Mouse (Mus musculus) heart, embryonic 15.5 days (tissue): ENCODE results near the gene Glod4. TPM values are rescaled to one million over a fixed set of nuclear protein-coding genes. Genes with fewer than 3 reads are reported as not detected.
"Not testable (repeated sequence)": the region's sequence is repeated elsewhere in the genome, so short reads cannot be mapped to it uniquely, and the experiment has no call there.

Experiments used
- ATAC-seq: fragments of 200-750 bp; cut with Nextera tagmentation; replicated peaks from 2 replicates; pipeline ENCODE4 v1.8.0; 2017; ENCODE audit warnings: low read depth, moderate TSS enrichment; ENCODE audit not compliant: insufficient number of reproducible peaks, insufficient read depth, low FRiP score
- H3K27ac ChIP-seq: fragments of 300-500 bp; sonication (generic); 2 replicates; pipeline ENCODE4 v1.5.1; 2015; ENCODE audit warnings: mild to moderate bottlenecking, inconsistent platforms
- H3K27me3 ChIP-seq: fragments of 300-500 bp; sonication (generic); 2 replicates; pipeline ENCODE4 v1.6.1; 2015; ENCODE audit warnings: inconsistent platforms
- H3K36me3 ChIP-seq: fragments of 300-500 bp; sonication (generic); 2 replicates; pipeline ENCODE4 v1.6.1; 2015; ENCODE audit warnings: mild to moderate bottlenecking, inconsistent platforms
- H3K4me1 ChIP-seq: fragments of 300-500 bp; sonication (generic); replicated peaks from 2 replicates; pipeline ENCODE4 v1.6.1; 2015; ENCODE audit warnings: inconsistent platforms
- H3K4me2 ChIP-seq: fragments of 300-500 bp; sonication (generic); 2 replicates; pipeline ENCODE4 v1.6.1; 2015; ENCODE audit warnings: inconsistent platforms, mild to moderate bottlenecking, moderate library complexity
- H3K4me3 ChIP-seq: fragments of 300-500 bp; sonication (generic); 2 replicates; pipeline ENCODE4 v1.5.1; 2015; ENCODE audit warnings: mild to moderate bottlenecking, inconsistent platforms
- H3K9ac ChIP-seq: fragments of 300-500 bp; sonication (generic); 2 replicates; pipeline ENCODE4 v1.6.1; 2015; ENCODE audit warnings: mild to moderate bottlenecking, inconsistent platforms
- H3K9me3 ChIP-seq: fragments of 300-500 bp; sonication (generic); replicated peaks from 2 replicates; pipeline ENCODE4 v1.6.1; 2016; ENCODE audit warnings: inconsistent platforms
- WGBS: fragments of 180-500 bp; shearing (Covaris S2); methylation state at CpG from one replicate; pipeline ENCODE4 v1.1.7; 2015; ENCODE audit warnings: mixed read lengths; 5-methylcytosine and 5-hydroxymethylcytosine counted together
- polyA plus RNA-seq: library from polyadenylated mRNA; unstranded; fragments of >200 nt; fragmentation: Nextera tagmentation; extraction: Ambion mirVana; gene quantifications from 2 replicates; pipeline ENCODE4 v1.2.1, GENCODE M21; 2015

Glod4 gene
- polyA plus RNA-seq, 1 experiment from 2014 or later, result 116 TPM

DNA sequence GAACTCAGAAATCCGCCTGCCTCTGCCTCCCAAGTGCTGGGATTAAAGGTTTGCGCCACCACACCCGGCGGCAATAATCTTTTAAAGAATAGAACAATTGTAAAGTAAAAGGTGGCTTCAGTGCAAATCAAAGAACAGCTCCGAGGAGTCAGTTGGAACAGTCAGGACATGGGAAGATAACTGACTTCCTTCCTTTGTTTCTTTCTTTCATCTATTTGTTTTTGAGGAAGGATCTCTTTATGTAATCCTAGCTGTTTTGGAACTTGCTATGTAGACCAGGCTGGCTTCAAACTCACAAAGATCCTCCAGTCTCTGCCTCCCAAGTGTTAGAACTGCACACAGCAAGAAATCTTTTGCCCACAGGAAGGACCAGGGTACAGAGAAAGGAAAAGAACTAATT, 18.9 kb downstream of the Glod4 start:
- Histone ChIP-seq H3K27me3 (no peaks in the 10 kb centered on the region), H3K9me3 (no peaks in the 10 kb centered on the region), H3K36me3 (peaks cover 39% of the 10 kb centered on the region), H3K4me2 (no peak overlapping the region), H3K27ac (no peak overlapping the region), H3K9ac (no peak overlapping the region), H3K4me1 (no peaks in the 10 kb centered on the region), H3K4me3 (no peak overlapping the region)
- 80% methylated on average over 5 of the region's 5 CpGs for WGBS
- no peak for ATAC-seq

DNA sequence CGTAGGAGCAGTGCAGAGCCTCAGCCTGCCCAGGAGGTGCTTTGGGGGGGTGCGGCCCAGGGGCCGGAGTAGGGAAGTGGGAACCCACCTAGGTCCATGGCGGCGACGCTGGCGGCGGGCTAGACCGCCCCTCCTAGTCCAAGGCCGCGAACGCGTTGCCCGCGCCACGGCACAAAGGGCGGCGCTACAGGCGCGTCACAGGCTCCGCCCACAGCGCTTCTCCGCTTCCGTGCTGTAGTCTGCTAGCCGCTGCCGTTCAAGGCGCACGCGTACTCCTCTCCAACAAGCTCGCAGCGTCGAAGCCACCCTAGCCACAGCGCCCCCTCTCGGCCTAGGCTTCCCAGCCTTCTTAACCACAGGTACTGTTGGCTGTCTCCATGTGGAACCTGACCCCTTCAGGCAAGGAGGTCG, 26.1 kb downstream of the Glod4 start, which contains the start of the genes Dbil5 and Gemin4:
TSS of gene Dbil5 (plus strand) at position 219 of the 411 bp plus-strand sequence.
TSS of gene Gemin4 (minus strand) at position 275 of the 411 bp plus-strand sequence.
- Histone ChIP-seq H3K27ac (peak within 1 kb of the TSS; percentile 88), H3K4me1 (peaks cover 8% of the 10 kb centered on the region), H3K4me3 (peak within 1 kb of the TSS; percentile 77), H3K9ac (peak within 1 kb of the TSS; percentile 87), H3K27me3 (no peaks in the 10 kb centered on the region), H3K36me3 (peaks cover 37% of the 10 kb centered on the region), H3K9me3 (no peaks in the 10 kb centered on the region), H3K4me2 (peak within 1 kb of the TSS; percentile 79)
- peak; percentile 97 for ATAC-seq
- WGBS, result under 1% methylated on average over 35 of the region's 35 CpGs

DNA sequence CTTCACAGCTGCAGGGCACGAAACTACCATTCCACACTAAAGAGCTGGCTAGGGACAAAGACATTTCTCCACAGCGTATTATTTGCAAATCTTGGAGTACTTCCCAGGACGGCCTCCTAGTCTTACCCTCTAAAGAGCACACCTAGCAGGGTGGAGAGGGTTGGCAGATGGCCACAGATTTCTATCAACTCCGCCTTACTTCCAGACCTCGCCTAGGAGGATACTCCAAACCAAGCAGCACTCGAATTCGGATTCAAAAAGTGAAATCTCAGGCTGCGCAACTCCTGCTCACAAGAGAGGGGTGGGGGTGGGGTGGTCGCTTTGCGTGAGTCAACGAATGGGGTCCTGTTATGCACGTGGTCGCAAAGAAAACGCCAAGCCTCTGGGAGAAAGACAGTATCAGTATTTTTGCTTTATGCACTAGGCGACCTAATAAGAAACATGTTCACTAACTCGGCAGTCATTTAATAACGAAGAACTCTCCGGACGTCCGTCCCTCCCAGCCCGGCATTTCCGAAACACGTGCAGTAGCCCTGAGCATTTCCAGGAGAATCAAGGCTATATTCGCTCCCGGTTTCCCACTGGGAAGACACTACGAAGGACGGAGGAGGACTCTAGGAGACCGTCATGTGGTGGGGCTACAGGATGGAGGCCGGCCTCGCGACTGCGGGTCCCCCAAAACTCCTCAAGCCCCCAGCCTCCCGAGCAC, 26.7 kb downstream of the Glod4 start:
- no peaks in the 10 kb centered on the region for H3K9me3 ChIP-seq
- WGBS, result 2% methylated on average over 33 of the region's 33 CpGs
- no peaks in the 10 kb centered on the region for H3K27me3 ChIP-seq
- peak overlapping the region; percentile 79 for H3K4me2 ChIP-seq
- H3K27ac ChIP-seq, result peak overlapping the region; percentile 88
- H3K4me1 ChIP-seq, result peaks cover 8% of the 10 kb centered on the region
- peak; percentile 21 for ATAC-seq
- peak overlapping the region; percentile 77 for H3K4me3 ChIP-seq
- H3K9ac ChIP-seq, result peak overlapping the region; percentile 87
- peaks cover 38% of the 10 kb centered on the region for H3K36me3 ChIP-seq

DNA sequence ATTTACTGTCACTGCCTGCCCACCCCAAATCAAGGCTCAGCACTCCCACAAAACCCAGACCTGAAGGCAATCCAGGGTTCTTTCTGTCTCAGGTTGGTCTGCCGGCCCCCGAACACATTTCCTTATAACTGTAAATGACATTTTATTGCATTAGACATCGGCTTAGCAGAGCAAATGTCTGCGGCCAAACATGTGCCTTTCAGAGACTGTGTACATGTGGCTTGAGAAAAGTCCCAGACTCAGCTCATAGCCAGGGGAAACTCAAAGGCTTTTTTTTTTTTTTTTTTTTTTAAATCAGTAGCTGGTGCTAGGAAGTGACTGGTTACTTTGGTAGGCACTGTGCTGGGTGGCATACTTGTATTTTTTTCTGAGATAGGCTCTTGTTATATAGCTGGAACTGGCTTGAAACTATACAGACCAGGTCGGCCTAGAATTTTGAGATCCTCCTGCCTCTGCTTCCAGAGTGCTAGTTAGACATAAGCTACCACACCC, 27.4 kb downstream of the Glod4 start:
- ATAC-seq, result no peak
- no peaks in the 10 kb centered on the region for H3K27me3 ChIP-seq
- peak overlapping the region; percentile 88; the same call in 1 of the 2 replicates for H3K27ac ChIP-seq
- H3K36me3 ChIP-seq, result peaks cover 32% of the 10 kb centered on the region
- no peaks in the 10 kb centered on the region for H3K9me3 ChIP-seq
- 89% methylated on average over 5 of the region's 5 CpGs for WGBS
- peak overlapping the region; percentile 79 for H3K4me2 ChIP-seq
- no peak overlapping the region for H3K9ac ChIP-seq
- H3K4me1 ChIP-seq, result peaks cover 8% of the 10 kb centered on the region
- peak overlapping the region; percentile 77 for H3K4me3 ChIP-seq

DNA sequence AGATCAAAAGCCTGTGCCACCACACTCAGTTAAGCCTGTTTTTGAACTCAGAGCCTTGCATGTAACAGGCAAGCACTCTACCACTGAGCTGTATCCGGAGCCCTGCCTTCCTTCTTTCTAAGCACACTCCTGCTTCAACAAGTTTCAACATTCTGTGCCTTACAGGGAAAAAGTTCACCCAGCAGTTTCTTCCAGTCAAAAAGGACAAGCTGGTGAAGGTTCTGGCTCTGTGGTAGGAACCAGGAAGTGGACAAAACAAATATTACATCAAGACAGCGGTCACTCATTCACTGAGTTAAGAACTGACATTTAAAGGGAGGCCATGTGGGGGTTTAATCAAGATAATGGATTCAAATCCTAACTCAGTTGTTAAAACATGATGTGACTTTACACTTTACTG, 28.5 kb downstream of the Glod4 start:
- no peak for ATAC-seq
- no peak overlapping the region for H3K9ac ChIP-seq
- no peak overlapping the region for H3K4me2 ChIP-seq
- WGBS, result 91% methylated on average over 2 of the region's 2 CpGs
- no peak overlapping the region for H3K4me3 ChIP-seq
- no peaks in the 10 kb centered on the region for H3K9me3 ChIP-seq
- no peak overlapping the region for H3K27ac ChIP-seq
- peaks cover 8% of the 10 kb centered on the region for H3K4me1 ChIP-seq
- peaks cover 30% of the 10 kb centered on the region for H3K36me3 ChIP-seq
- H3K27me3 ChIP-seq, result no peaks in the 10 kb centered on the region

DNA sequence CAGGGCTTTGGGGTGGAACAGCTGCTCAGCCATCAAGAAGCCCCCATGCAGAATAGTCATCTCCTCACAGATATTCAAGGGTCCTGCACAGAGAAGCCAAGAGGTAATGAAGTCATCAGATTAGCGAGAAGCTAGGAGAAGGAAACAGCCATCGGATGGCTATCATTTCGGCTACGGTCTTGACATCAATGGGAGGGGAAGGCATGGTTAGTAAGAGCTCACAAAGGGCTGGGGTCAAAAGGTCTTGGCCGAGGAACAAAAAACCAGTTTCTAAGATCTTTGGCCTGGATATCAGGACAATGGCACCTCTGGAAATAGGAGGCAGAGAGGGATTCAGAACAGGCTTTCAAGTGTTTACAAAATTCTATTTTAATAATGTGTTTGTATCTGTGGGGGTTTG, 29.7 kb downstream of the Glod4 start:
- 82% methylated on average over 5 of the region's 5 CpGs for WGBS
- no peak overlapping the region for H3K9ac ChIP-seq
- no peaks in the 10 kb centered on the region for H3K9me3 ChIP-seq
- no peak overlapping the region for H3K27ac ChIP-seq
- H3K4me2 ChIP-seq, result no peak overlapping the region
- no peak for ATAC-seq
- peaks cover 8% of the 10 kb centered on the region for H3K4me1 ChIP-seq
- no peak overlapping the region for H3K4me3 ChIP-seq
- H3K36me3 ChIP-seq, result peaks cover 26% of the 10 kb centered on the region
- no peaks in the 10 kb centered on the region for H3K27me3 ChIP-seq

DNA sequence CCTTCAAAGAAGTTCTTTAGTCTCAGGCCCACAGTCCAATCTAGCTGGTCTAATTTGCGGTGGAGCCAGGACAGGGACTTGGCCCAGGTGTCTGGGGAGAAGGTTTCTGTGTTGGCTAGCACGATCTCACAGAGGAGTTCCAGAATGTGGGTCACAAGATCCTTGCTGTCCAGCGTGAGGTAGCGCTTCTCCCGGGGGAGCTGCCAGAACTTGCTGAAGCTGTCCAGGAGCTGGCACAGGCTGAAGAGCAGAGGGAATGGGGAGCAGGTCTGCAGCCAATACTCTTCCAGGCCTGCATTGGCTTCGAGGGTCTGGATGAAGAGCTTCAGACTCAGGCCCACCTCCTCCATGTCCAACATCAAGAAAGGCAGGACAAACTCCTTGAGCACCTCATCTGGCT, 31.9 kb downstream of the Glod4 start:
- 90% methylated on average over 5 of the region's 6 CpGs for WGBS
- ATAC-seq, H3K27me3 ChIP-seq, H3K9me3 ChIP-seq, H3K4me3 ChIP-seq, H3K9ac ChIP-seq, H3K4me2 ChIP-seq, H3K27ac ChIP-seq, H3K4me1 ChIP-seq: not testable (repeated sequence)
- H3K36me3 ChIP-seq, result peaks cover 37% of the 10 kb centered on the region

DNA sequence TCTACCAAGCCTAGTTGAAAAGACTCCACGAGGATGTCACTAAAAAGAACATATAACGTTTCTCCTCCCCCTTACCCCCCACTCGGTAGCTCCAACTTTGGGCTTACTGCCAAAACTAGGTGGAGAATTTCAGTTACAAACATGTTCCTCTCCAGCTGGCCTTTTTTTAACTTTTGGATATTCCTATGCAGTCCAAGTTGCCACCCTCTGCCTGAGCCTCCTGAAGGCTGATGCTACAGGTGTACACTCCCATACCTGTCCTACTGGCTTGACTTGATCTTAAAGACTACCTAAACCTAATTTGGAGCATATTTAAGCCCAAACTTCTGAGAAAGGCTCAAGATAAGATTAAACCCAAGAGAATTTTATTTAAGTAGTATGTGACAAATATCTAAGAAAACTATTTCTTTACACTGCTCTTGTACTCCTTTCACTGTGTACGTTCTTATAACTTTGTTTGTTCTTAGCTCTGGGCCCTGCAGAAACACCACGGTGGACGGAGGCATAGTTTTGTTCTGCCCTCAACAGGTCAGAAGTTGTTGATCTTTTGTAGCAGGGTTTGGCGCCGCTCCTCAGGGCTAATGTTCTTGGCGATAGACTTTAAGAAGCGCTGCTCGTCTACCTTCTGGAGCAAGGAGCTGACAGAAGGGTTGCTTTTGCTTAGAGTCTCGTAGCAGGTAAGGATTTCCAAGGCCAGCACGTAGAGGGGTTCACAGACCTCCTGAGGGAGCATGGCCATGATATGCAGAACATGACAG, 33.1 kb downstream of the Glod4 start:
- Histone ChIP-seq H3K4me2 (no peak overlapping the region), H3K4me1 (no peaks in the 10 kb centered on the region), H3K9ac (no peak overlapping the region), H3K27me3 (no peaks in the 10 kb centered on the region), H3K36me3 (peaks cover 37% of the 10 kb centered on the region), H3K27ac (no peak overlapping the region), H3K9me3 (no peaks in the 10 kb centered on the region), H3K4me3 (no peak overlapping the region)
- no peak for ATAC-seq
- WGBS, result 77% methylated on average over 13 of the region's 13 CpGs

DNA sequence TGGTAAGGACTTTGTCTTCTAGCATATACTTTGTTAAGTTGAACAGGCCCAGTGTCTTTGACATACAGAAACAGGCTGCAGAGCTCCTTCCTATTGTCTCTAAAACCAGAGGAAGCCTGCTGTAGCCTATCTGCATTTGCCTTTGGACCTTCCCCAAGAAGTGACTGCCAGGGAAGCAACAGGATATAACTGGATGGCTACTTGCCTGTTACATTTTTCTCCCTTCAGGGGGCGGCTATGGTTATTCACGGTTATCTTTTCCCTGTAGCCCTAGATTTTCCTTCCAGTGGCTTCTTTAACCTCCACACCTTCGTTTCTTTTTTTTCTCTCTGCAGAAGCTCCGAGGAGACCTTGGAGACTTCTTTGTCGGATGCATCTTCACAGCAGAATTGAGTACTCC, 36.7 kb downstream of the Glod4 start:
- no peak for ATAC-seq
- Histone ChIP-seq H3K9me3 (no peaks in the 10 kb centered on the region), H3K36me3 (peaks cover 17% of the 10 kb centered on the region), H3K27me3 (no peaks in the 10 kb centered on the region), H3K4me1 (peaks cover 6% of the 10 kb centered on the region), H3K4me3 (no peak overlapping the region), H3K9ac (no peak overlapping the region), H3K4me2 (no peak overlapping the region), H3K27ac (no peak overlapping the region)
- 74% methylated on average over 5 of the region's 5 CpGs for WGBS

DNA sequence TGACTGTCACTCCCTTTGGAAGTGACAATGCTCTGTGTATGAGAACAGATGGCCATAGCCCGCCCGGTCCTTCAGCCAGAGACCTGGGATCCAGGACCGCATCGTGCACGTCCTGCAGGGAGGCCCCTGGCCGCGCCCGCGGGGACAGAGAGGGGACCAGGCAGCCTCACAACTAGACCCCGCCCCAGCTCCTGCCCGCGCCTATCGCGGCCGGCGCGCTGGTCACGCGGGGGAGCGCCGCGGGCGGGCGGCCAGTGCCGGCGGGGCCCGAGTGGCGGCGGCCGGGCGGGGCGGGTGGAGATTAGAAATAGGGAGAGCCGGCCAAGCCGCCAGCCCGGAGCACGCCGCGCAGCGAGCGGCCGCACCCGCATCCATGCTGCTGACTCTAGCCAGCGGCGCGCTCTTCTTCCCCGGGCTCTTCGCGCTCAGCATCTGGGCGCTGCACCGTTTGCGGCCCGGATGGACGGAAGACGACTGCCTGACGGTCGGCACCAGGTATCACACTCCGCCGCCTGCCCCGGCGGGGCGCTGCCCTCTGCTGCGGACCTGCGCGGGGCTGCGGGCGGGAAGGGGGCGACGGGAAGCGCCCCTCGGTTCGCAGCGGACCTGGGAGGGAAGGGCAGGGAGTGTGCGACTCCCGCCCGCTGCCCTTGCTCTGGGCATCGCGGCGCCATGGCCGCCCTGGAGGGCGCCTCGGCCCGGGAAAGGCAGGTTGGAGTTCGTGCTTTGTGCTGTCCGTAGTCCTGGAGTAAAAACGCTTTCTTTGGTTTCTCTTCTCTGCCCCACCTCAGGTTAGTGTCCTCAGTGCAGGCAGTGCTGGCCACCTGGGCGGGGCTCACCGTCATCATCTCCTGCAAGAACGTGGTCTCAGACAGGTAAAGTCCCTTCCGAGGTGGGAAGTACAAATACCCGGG, 41.5 kb downstream of the Glod4 start:
- WGBS, result 1% methylated on average over 84 of the region's 90 CpGs
- H3K9me3 ChIP-seq, result no peaks in the 10 kb centered on the region
- peak; percentile 97 for ATAC-seq
- H3K4me3 ChIP-seq, result peak overlapping the region; percentile 76
- peak overlapping the region; percentile 89 for H3K4me2 ChIP-seq
- no peaks in the 10 kb centered on the region; the same call in 1 of the 2 replicates for H3K27me3 ChIP-seq
- peak overlapping the region; percentile 79 for H3K9ac ChIP-seq
- peaks cover 13% of the 10 kb centered on the region for H3K4me1 ChIP-seq
- H3K27ac ChIP-seq, result peak overlapping the region; percentile 76
- no peaks in the 10 kb centered on the region for H3K36me3 ChIP-seq
